Mouse (Mus musculus) testis, postnatal 14 days (tissue): ENCODE data around the gene Rab19.
A peak's percentile ranks its signal among the peaks of the same experiment; 100 is the strongest.
"Not testable (repeated sequence)": the region's sequence is repeated elsewhere in the genome, so short reads cannot be mapped to it uniquely, and the experiment has no call there.

Source experiments
- DNase-seq: peaks from one replicate; pipeline ENCODE4 v3.0.0; 2021; ENCODE audit warnings: low spot score

Gene Rab19

GRCm38 (mm10) chr6:39381125-39381880, at the start of gene Rab19:
Rab19 (plus strand) TSS chr6:39381175.
- DNase-seq, result peak; percentile 29

DNA sequence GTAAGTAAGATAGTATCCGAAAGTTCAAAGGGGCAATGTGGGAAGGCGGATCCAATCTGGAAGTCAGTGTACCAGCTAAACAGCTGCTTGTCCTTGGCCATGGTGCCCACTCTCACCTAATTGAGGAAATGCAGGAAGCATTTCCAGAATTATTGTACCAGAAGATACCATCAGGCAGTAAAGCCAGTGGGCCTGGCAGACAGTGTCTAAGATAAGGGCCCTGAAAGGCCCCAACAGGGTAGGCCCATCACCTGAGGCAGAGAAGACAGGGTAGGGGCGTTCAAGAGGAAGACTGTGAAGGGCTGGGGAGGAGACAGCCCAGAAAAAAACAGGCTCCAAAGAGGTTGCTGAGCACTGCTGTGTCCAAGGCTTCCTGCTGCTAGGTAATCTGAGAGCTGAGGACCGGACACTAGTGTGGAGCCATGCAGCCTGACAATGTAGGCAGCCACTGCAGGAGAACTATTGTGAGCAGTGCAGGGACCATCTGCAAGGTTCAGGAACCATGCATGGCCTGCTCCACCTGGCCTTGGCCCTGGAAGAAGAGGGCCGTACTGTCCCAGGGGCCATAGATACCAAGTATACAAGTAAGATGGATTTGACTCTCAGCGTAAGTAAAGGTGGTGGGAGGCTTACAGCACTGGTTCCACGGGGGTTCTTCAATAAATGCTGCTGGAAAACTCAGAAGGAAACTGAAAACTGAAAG, 48.8 kb upstream of the Rab19 start:
- DNase-seq, result no peak

GRCm38 (mm10) chr6:39334224-39334623, 46.8 kb upstream of the Rab19 start:
- no peak for DNase-seq

GRCm38 (mm10) chr6:39334873-39335272, 46.1 kb upstream of the Rab19 start:
- no peak for DNase-seq

GRCm38 (mm10) chr6:39338359-39338758, 42.6 kb upstream of the Rab19 start:
- no peak for DNase-seq

DNA sequence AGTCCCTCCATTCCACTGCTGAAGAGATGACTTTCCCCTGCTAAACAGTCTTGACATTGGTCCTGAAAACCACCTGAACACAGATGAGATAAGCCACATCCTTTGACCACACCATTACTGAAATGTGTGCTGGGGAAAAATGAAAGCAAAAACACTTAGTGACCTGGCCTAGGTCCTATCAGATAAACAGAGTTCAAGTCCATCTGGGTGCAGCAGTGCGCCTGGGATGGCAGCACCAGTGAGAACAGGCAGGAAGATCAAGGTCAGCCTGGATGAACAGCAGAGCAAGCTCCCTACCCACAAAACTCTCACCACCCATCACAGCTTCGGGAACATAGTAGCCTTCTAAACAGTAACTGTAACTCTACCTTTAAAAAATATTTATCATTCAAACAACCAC, 39.2 kb upstream of the Rab19 start:
- DNase-seq, result peak; percentile 62

DNA sequence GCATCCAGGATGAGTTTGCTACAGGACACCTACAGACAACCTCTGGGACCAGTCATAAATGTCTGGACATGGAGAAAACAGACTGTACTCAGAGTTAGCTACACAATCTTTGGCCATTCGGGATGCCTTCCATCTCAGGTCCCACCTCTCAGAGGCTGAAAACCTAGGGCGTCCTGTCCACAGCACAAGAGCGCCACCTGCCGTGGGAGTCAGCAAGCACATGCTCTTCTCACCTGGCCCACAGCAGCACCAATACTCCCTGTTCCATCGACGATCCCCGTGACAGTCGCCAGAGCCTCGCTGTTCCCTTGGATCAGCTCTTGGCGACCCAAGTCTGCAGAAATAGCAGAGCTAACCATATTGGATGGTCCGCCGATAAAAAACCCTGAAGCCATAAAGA, 37.0 kb upstream of the Rab19 start:
- peak; percentile 66 for DNase-seq

DNA sequence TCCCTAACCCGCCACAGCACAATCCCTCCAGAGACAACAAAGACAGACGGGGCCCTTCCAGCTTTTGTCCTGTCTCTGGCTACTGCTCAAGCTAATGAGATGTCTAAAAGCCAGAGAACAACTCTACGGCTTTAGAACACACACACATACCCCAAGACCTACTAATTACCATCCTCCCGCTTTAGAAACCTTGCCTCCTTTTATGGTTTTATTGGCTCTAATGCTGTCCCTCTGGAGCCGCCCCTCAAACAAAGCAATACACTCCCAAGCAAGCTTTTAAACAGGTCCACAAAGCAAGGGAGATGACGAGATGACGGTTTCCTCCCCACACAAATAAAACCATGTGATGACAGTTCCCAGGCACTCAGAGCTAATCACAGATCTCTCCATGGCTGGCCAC, 35.5 kb upstream of the Rab19 start:
- no peak for DNase-seq

- no peak for DNase-seq
Observed at GRCm38 (mm10) chr6:39346991-39347501, 33.9 kb upstream of the Rab19 start.

DNA sequence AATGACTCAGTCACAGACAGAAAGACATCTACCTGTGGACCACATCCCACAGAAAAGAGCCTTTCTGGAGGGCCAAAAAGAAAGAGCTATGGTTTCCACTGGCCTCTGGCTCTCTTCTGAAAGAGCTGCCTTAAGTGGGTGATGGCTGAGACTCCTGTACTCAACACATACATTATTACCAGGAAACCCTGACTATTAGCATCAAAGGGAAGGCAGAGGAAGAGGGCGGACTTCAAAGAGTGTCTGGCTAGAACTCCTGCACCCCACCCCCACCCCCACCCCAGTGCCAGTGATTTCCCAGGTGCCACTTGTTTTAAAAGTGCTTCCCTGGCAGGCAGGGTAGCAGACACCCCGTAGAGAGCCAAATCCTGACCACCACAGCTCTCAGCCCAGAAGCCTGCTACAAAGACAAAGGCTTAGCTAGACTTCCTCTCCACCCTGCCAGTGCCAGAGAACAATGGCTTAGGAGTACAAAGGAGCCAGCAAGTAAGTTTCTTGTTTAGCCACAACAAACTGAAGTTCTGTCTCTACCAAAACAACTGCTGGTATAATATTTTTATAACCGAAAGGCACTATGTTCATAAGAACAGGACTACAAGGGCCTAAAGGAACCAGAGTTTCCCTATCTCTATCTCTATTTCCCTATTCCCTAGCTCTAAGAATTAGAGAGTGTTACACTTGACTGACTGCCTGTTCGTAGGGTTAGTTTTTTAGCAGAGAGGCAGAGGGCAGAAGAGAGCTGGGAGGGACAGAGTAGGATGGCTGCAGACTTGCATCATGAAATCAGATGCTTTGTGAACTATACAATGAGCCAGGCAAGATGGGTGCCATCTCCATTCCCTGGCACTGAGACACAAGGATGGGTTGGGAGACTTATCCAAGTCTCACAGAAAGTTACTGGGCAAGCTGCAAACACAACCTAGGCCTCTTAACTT, 32.8 kb upstream of the Rab19 start:
- no peak for DNase-seq

- DNase-seq, result no peak
Observed at GRCm38 (mm10) chr6:39348946-39349345, 32.0 kb upstream of the Rab19 start.

DNA sequence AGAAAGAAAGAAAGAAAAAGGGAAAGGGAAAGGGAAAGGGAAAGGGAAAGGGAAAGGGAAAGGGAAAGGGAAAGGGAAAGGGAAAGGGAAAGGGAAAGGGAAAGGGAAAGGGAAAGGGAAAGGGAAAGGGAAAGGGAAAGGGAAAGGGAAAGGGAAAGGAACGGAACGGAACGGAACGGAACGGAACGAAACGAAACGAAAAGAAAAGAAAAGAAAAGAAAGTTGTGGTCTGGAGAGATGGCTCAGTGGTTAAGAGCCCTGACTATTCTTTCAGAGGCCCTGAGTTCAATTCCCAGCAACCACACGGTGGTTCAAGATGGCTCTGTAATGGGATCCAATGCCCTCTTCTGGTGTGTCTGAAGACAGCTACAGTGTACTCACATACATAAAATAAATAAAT, 21.8 kb upstream of the Rab19 start:
- DNase-seq, result not testable (repeated sequence)

DNA sequence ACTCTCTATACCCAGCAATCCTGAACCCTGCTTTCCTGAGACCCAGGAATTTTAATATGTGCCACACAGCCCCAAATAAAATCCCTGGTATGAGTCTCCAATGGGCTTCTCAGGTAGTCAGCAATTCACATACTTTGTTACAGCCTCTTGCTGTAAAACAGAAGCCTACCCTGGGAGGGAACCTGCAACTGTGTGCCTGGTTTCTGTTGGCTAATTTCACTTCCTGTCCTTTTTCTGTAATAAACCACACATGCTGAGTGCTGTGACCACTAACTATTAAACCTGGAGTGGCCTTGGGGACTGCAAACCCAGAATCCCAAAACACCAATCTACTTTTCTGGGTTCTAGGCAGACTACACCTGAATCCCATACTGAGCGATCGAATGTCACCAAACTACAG, 18.3 kb upstream of the Rab19 start:
- DNase-seq, result no peak

GRCm38 (mm10) chr6:39369631-39370030, 11.3 kb upstream of the Rab19 start:
- DNase-seq, result no peak

GRCm38 (mm10) chr6:39372042-39372441, 8.9 kb upstream of the Rab19 start:
- no peak for DNase-seq

- DNase-seq, result no peak
Observed at GRCm38 (mm10) chr6:39372727-39373126, 8.2 kb upstream of the Rab19 start.

GRCm38 (mm10) chr6:39373301-39373955, 7.5 kb upstream of the Rab19 start:
- DNase-seq, result no peak

- no peak for DNase-seq
Observed at GRCm38 (mm10) chr6:39376775-39377174, 4.2 kb upstream of the Rab19 start.

- DNase-seq, result peak; percentile 88
Observed at GRCm38 (mm10) chr6:39377311-39377827, 3.6 kb upstream of the Rab19 start, which contains the start of gene Slc37a3. Slc37a3 (minus strand) TSS chr6:39377675.

DNA sequence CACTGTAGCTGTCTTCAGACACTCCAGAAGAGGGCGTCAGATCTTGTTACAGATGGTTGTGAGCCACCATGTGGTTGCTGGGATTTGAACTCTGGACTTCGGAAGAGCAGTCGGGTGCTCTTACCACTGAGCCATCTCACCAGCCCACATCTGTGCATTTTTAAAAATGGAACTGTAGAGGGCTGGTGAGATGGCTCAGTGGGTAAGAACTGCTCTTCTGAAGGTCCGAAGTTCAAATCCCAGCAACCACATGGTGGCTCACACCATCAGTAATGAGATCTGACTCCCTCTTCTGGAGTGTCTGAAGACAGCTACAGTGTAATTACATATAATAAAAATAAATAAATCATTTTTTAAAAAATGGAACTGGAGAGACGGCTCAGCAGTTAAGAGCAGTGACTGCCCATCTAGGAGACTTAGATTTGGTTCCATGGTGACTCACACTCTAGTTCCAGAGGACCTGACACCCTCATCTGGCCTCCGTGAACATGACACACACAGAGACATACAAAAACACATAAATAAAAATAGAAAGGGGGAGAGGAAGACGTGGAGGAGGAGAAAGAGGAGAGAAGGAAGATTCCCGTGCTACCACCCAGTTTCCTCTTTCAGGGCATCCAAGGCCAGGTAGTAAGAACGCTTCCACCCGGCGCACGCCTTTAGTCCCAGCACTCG, 2.7 kb upstream of the Rab19 start:
- not testable (repeated sequence) for DNase-seq

DNA sequence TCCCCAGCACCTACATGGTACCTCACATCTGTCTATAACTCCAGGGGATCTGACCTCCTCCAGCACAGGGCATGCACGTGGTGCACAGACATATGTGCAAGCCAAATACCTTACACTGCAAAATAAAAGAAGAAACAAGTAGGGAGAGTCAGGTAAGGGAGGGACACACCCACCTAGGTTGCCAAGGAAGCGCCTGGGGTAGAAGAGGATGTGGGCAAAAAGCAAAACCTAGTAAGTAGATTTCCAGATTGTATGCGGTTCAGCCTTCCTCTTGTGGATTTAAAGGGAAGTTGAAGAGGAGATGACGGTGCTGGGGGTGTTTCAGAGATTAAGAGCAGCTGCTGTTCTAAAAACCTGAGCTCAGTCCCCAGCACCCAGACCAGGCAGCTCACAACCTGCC, 1.8 kb upstream of the Rab19 start:
- no peak for DNase-seq
